Mouse (Mus musculus): Measurements from ENCODE around the gene Gm11939. TPM values are rescaled to one million over a fixed set of nuclear protein-coding genes. Genes with fewer than 3 reads are reported as not detected.

The Gm11939 gene
- polyA plus RNA-seq, 1 experiment from 2014 or later: not detected

DNA sequence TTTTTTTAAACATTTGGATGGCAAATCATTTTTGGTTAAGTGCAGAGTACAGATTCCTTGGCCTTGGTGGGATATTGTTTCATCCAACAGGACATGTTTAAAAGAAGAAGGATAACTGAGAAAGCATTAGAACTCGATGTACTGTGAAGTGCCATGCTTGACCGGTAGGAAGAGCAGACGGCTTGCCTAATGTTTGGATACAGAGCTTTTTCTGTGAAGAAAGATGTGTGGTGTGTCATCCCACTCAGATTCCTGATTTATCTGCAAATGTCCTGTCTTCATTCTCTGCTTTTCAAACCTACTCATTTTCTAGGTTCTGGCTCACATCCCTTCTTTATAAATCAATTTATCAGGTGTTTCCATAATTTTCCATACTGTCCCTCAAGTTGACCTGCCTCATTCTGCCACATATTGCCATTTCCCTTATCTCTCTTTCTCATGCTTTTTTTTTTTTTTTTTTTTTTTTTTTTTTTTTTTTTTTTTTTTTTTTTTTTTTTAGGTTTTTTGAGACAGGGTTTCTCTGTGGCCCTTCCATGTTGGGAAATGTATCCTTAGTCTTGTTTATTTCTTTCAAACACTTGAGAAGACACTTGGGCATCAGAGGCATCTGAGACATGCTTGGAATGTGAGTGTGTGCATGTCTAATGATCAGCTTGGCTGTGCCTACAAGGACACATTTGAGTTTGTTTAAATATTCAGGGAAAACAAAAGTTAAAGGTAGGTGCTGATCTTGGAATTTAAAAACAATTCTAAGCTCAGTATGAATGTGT, 1.1 kb downstream of the Gm11939 start:
- Histone ChIP-seq H3K9ac (ENCODE audit: low read depth, low read length) (no peak overlapping the region), H3K4me2 (ENCODE audit: low read length) (no peak overlapping the region), H3K27ac (no peak overlapping the region), H3K4me1 (replicated peaks; ENCODE audit: insufficient read depth, low read length) (no peaks in the 10 kb centered on the region), H3K9me3 (replicated peaks; ENCODE audit: low read length) (no peaks in the 10 kb centered on the region), H3K27me3 (ENCODE audit: insufficient read depth, low read length) (no peaks in the 10 kb centered on the region), H3K36me3 (ENCODE audit: insufficient read depth, low read length) (no peaks in the 10 kb centered on the region), H3K4me3 (replicated peaks; ENCODE audit: low read depth, low read length) (no peak overlapping the region)
- no peak for TF ChIP-seq CTCF (IDR thresholded peaks at IDR 0.05; ENCODE audit: low read depth)
- ATAC-seq (replicated peaks; ENCODE audit: low FRiP score, low read depth): no peak
- 46% methylated on average over 3 of the region's 3 CpGs for WGBS
- DNase-seq (ENCODE audit: low spot score): no peak

DNA sequence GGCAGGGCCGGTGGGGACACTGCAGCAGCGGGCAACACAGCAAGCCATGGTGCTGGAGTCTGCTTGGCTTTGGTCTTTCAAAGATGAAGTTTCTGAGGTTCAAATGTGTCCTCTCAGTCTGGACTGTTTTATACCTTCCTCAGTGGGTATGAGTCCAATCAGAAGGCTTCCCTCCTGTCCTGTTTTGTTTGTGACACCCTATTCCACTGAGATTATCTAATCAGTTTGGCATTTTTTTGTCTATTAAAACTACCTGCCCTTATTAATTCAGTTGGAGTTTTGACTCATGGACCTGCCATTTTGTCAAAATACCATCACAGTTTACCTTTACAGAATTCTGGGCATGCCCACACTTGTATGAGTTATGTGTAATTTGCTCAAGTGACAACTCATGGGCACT, 2.5 kb downstream of the Gm11939 start, which contains the start of gene Krtap3-2:
Gene Krtap3-2, minus strand, starts transcription at position 101 of the 400 bp plus-strand sequence.
- Histone ChIP-seq H3K9ac (ENCODE audit: low read depth, low read length) (no peak within 1 kb of the TSS), H3K36me3 (ENCODE audit: insufficient read depth, low read length) (no peaks in the 10 kb centered on the region), H3K4me3 (replicated peaks; ENCODE audit: low read depth, low read length) (no peak within 1 kb of the TSS), H3K27ac (no peak within 1 kb of the TSS), H3K27me3 (ENCODE audit: insufficient read depth, low read length) (no peaks in the 10 kb centered on the region), H3K4me1 (replicated peaks; ENCODE audit: insufficient read depth, low read length) (no peaks in the 10 kb centered on the region), H3K9me3 (replicated peaks; ENCODE audit: low read length) (no peaks in the 10 kb centered on the region), H3K4me2 (ENCODE audit: low read length) (no peak within 1 kb of the TSS)
- ATAC-seq (replicated peaks; ENCODE audit: low FRiP score, low read depth) (no peak), DNase-seq (ENCODE audit: low spot score) (no peak)
- no peak for TF ChIP-seq CTCF (IDR thresholded peaks at IDR 0.05; ENCODE audit: low read depth)
- WGBS: 100% methylated on average over 1 of the region's 2 CpGs

DNA sequence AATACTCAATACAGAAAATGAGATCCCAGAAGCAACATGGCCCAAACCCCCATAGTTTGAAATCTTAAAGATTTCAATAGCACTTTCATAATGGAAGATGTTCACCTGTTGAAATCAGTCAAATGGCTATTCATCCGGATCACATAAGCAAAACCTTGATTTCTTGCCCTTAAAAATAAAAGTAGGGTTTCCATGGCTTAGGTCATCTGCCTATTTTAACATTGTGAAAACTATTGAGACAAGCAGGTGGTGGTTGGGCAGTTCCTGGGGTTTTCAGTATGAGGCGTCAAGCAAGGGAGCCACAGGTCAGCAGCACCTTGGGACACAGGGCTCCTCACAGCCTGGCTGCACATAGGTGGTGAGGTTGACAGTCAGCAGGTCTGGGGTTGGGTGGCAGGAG, 3.1 kb downstream of the Gm11939 start:
- Histone ChIP-seq H3K9ac (ENCODE audit: low read depth, low read length) (no peak overlapping the region), H3K36me3 (ENCODE audit: insufficient read depth, low read length) (no peaks in the 10 kb centered on the region), H3K4me3 (replicated peaks; ENCODE audit: low read depth, low read length) (no peak overlapping the region), H3K27me3 (ENCODE audit: insufficient read depth, low read length) (no peaks in the 10 kb centered on the region), H3K9me3 (replicated peaks; ENCODE audit: low read length) (no peaks in the 10 kb centered on the region), H3K4me1 (replicated peaks; ENCODE audit: insufficient read depth, low read length) (no peaks in the 10 kb centered on the region), H3K27ac (no peak overlapping the region), H3K4me2 (ENCODE audit: low read length) (no peak overlapping the region)
- 79% methylated on average over 2 of the region's 2 CpGs for WGBS
- no peak for TF ChIP-seq CTCF (IDR thresholded peaks at IDR 0.05; ENCODE audit: low read depth)
- DNase-seq (ENCODE audit: low spot score) (no peak), ATAC-seq (replicated peaks; ENCODE audit: low FRiP score, low read depth) (no peak)

DNA sequence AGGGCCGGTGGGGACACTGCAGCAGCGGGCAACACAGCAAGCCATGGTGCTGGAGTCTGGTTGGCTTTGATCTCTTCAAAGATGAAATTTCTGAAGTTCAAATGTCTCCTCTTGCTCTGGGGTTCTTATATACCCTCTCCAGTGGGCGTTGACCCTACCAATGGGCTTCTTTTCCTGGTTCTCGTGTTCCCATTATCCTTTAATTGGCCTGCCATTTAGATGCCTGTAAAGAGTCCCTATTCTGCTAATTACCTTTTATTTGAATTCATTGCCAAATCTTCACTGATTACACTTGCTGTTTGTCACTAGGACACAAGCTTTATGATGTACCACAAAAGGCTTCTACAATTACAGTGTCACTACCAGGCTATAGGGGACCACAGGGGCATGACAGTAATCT, 8.5 kb downstream of the Gm11939 start, which contains the start of gene Krtap3-3:
Gene Krtap3-3, minus strand, starts transcription at position 101 of the 400 bp plus-strand sequence.
- Histone ChIP-seq H3K4me2 (ENCODE audit: low read length) (no peak within 1 kb of the TSS), H3K27me3 (ENCODE audit: insufficient read depth, low read length) (no peaks in the 10 kb centered on the region), H3K9ac (ENCODE audit: low read depth, low read length) (no peak within 1 kb of the TSS), H3K27ac (no peak within 1 kb of the TSS), H3K4me1 (replicated peaks; ENCODE audit: insufficient read depth, low read length) (no peaks in the 10 kb centered on the region), H3K9me3 (replicated peaks; ENCODE audit: low read length) (no peaks in the 10 kb centered on the region), H3K36me3 (ENCODE audit: insufficient read depth, low read length) (no peaks in the 10 kb centered on the region), H3K4me3 (replicated peaks; ENCODE audit: low read depth, low read length) (no peak within 1 kb of the TSS)
- TF ChIP-seq CTCF (IDR thresholded peaks at IDR 0.05; ENCODE audit: low read depth): no peak
- DNase-seq (ENCODE audit: low spot score) (no peak), ATAC-seq (replicated peaks; ENCODE audit: low FRiP score, low read depth) (no peak)
- 46% methylated on average over 4 of the region's 4 CpGs for WGBS

DNA sequence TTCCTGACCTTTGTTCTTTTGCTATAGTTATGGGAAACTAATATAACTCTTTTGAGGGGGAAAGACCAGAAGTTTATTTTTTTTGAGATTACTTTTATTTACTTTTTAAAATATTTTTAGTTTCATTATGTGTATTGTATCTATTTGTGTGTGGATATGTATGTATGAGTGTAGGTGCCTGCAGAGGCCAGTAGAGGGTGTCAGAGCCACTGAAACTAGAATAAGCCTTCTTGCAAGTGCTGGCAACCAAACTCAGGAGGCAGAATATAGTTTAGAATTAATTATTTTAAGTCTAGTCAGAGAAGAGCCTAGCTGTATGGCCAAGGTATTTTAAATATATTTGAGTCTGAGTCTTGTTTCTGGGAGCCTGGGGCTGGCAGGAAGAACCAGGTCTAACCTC, 11.4 kb downstream of the Gm11939 start:
- ATAC-seq (replicated peaks; ENCODE audit: low FRiP score, low read depth): no peak
- 0 out of 2 replicates have a peak, but pooled peaks have one; percentile 7 for TF ChIP-seq CTCF (IDR thresholded peaks at IDR 0.05; ENCODE audit: low read depth)

DNA sequence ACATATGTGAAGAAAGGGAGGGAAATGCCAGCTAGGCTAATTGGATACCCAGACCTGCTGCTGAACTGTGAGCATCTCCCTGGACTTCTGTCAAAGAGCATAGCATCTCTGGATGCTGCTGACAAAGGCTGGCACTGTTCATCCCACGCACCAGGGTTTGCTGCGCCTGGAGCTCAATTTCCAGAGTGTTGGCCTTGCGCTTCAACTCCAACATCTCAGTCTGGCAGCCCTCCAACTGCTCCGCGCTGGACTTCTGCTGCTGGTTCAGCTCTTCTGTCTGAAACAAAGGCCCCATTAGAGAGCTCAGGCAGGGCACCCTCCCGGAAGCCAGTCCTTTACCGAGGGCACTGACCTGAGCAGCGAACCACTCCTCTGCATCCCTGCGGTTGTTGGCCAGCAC, 19.5 kb downstream of the Gm11939 start:
- Histone ChIP-seq H3K27me3 (ENCODE audit: insufficient read depth, low read length) (no peaks in the 10 kb centered on the region), H3K9ac (ENCODE audit: low read depth, low read length) (no peak overlapping the region), H3K4me3 (replicated peaks; ENCODE audit: low read depth, low read length) (no peak overlapping the region), H3K4me2 (ENCODE audit: low read length) (no peak overlapping the region), H3K4me1 (replicated peaks; ENCODE audit: insufficient read depth, low read length) (no peaks in the 10 kb centered on the region), H3K27ac (no peak overlapping the region), H3K9me3 (replicated peaks; ENCODE audit: low read length) (no peaks in the 10 kb centered on the region), H3K36me3 (ENCODE audit: insufficient read depth, low read length) (no peaks in the 10 kb centered on the region)
- TF ChIP-seq CTCF (IDR thresholded peaks at IDR 0.05; ENCODE audit: low read depth): no peak
- 26% methylated on average over 9 of the region's 9 CpGs for WGBS
- peak; percentile 40 for DNase-seq (ENCODE audit: low spot score)
- ATAC-seq (replicated peaks; ENCODE audit: low FRiP score, low read depth): no peak

More for the DNA sequence above, 11.4 kb downstream of the Gm11939 start:
- no peak overlapping the region for H3K9ac ChIP-seq (ENCODE audit: low read depth, low read length)
- no peak overlapping the region for H3K4me3 ChIP-seq (replicated peaks; ENCODE audit: low read depth, low read length)
- H3K27ac ChIP-seq: no peak overlapping the region
- no peaks in the 10 kb centered on the region for H3K4me1 ChIP-seq (replicated peaks; ENCODE audit: insufficient read depth, low read length)
- H3K36me3 ChIP-seq (ENCODE audit: insufficient read depth, low read length): no peaks in the 10 kb centered on the region
- H3K9me3 ChIP-seq (replicated peaks; ENCODE audit: low read length): no peaks in the 10 kb centered on the region
- H3K27me3 ChIP-seq (ENCODE audit: insufficient read depth, low read length): no peaks in the 10 kb centered on the region
- DNase-seq (ENCODE audit: low spot score): no peak
- H3K4me2 ChIP-seq (ENCODE audit: low read length): no peak overlapping the region

Data from kidney, postnatal 0 days (tissue).